17 mouse cellular contexts compared by ENCODE assay signal in genomic region chr16:33015396-33015907, GRCm38 (mm10).
"Had no signal": no experiment of that assay in that cellular context is flagged by ENCODE, and none has a peak within 500 bp of the region (broad histone marks: within the 10 kb centered on the region; RNA-seq: fewer than 3 reads in every experiment).

No protein-coding gene starts in this region.

- DNase-seq: liver, embryonic 13.5 days; liver, postnatal 0 days; lung, postnatal 36 days; right cerebral cortex, postnatal 14 days; thymus, adult 2 months; thymus, postnatal 25 days; thymus, postnatal 4 days had no signal

- H3K4me1 ChIP-seq: liver, embryonic 15.5 days; midbrain, embryonic 13.5 days; midbrain, embryonic 15.5 days; neural tube, embryonic 12.5 days had no signal

- H3K27me3 ChIP-seq: liver, embryonic 13.5 days; liver, embryonic 15.5 days; megakaryocyte, embryonic 14.5 days; midbrain, embryonic 13.5 days; midbrain, embryonic 15.5 days; neural tube, embryonic 12.5 days; stomach, embryonic 15.5 days had no signal

- H3K4me3 ChIP-seq: liver, embryonic 13.5 days; liver, embryonic 15.5 days; megakaryocyte, embryonic 14.5 days; midbrain, embryonic 13.5 days; midbrain, embryonic 15.5 days; neural tube, embryonic 12.5 days; stomach, embryonic 15.5 days had no signal

- H3K9me3 ChIP-seq: liver, embryonic 13.5 days; liver, embryonic 15.5 days; megakaryocyte, embryonic 14.5 days; midbrain, embryonic 13.5 days; midbrain, embryonic 15.5 days; neural tube, embryonic 12.5 days; stomach, embryonic 15.5 days had no signal

- ATAC-seq: liver, postnatal 0 days; lung, postnatal 0 days; midbrain, embryonic 13.5 days; midbrain, embryonic 15.5 days had no signal

- H3K9ac ChIP-seq: liver, embryonic 13.5 days; liver, embryonic 15.5 days; liver, postnatal 0 days; midbrain, embryonic 13.5 days; midbrain, embryonic 15.5 days; neural tube, embryonic 12.5 days; stomach, embryonic 15.5 days had no signal

- H3K4me2 ChIP-seq: liver, embryonic 13.5 days; liver, embryonic 15.5 days; midbrain, embryonic 11.5 days; midbrain, embryonic 13.5 days; midbrain, embryonic 15.5 days; neural tube, embryonic 12.5 days; stomach, embryonic 15.5 days had no signal

- H3K27ac ChIP-seq: liver, embryonic 13.5 days; liver, embryonic 15.5 days; macrophage; midbrain, embryonic 13.5 days; midbrain, embryonic 15.5 days; neural tube, embryonic 12.5 days; stomach, embryonic 15.5 days; stomach, postnatal 0 days had no signal
